Mouse (Mus musculus): ENCODE data around the gene Ybx1.

GRCm38 (mm10) chr4:119266606-119267005, 27.8 kb downstream of the Ybx1 start:
- no peak for TF ChIP-seq CTCF (IDR thresholded peaks at IDR 0.05)
- TF ChIP-seq EP300 (IDR thresholded peaks at IDR 0.05): no peak

Data from lung, postnatal 0 days (tissue).